Mouse (Mus musculus): ENCODE data around the gene Olr1. TPM values are rescaled to one million over a fixed set of nuclear protein-coding genes. Genes with fewer than 3 reads are reported as not detected.
"Not testable (repeated sequence)": the region's sequence is repeated elsewhere in the genome, so short reads cannot be mapped to it uniquely, and the experiment has no call there.

Olr1 gene
- polyA plus RNA-seq, 1 experiment from 2014 or later = not detected

GRCm38 (mm10) chr6:129499516-129499915, 7.4 kb downstream of the Olr1 start:
- H3K4me3 ChIP-seq (ENCODE audit: low read depth, low read length); H3K9ac ChIP-seq (ENCODE audit: low read depth, low read length); H3K36me3 ChIP-seq (ENCODE audit: control insufficient read depth, insufficient read depth, low read length); DNase-seq (ENCODE audit: low spot score); H3K9me3 ChIP-seq (ENCODE audit: control insufficient read depth, low read length); H3K27ac ChIP-seq (ENCODE audit: low read depth, low read length); H3K4me1 ChIP-seq (replicated peaks; ENCODE audit: control insufficient read depth, insufficient read depth, low read length); H3K27me3 ChIP-seq (ENCODE audit: control insufficient read depth, insufficient read depth, low read length); H3K4me2 ChIP-seq (replicated peaks; ENCODE audit: low read depth, low read length); ATAC-seq (ENCODE audit: low FRiP score): not testable (repeated sequence)
- WGBS = 76% methylated on average over 1 of the region's 1 CpGs

- Histone ChIP-seq H3K4me3 (ENCODE audit: low read depth, low read length) (no peak overlapping the region), H3K27me3 (ENCODE audit: control insufficient read depth, insufficient read depth, low read length) (no peaks in the 10 kb centered on the region), H3K36me3 (ENCODE audit: control insufficient read depth, insufficient read depth, low read length) (no peaks in the 10 kb centered on the region), H3K9me3 (ENCODE audit: control insufficient read depth, low read length) (no peaks in the 10 kb centered on the region), H3K4me1 (replicated peaks; ENCODE audit: control insufficient read depth, insufficient read depth, low read length) (no peaks in the 10 kb centered on the region), H3K4me2 (replicated peaks; ENCODE audit: low read depth, low read length) (no peak overlapping the region), H3K27ac (ENCODE audit: low read depth, low read length) (no peak overlapping the region), H3K9ac (ENCODE audit: low read depth, low read length) (no peak overlapping the region)
- ATAC-seq (ENCODE audit: low FRiP score) (no peak), DNase-seq (ENCODE audit: low spot score) (no peak)
- 93% methylated on average over 3 of the region's 3 CpGs for WGBS
Measured at GRCm38 (mm10) chr6:129497345-129498218, 9.4 kb downstream of the Olr1 start.

GRCm38 (mm10) chr6:129494924-129495323, 12.0 kb downstream of the Olr1 start:
- H3K4me2 ChIP-seq (replicated peaks; ENCODE audit: low read depth, low read length) = no peak overlapping the region
- H3K27ac ChIP-seq (ENCODE audit: low read depth, low read length) = no peak overlapping the region
- no peaks in the 10 kb centered on the region for H3K36me3 ChIP-seq (ENCODE audit: control insufficient read depth, insufficient read depth, low read length)
- 78% methylated on average over 4 of the region's 4 CpGs for WGBS
- DNase-seq (ENCODE audit: low spot score) = no peak
- ATAC-seq (ENCODE audit: low FRiP score) = no peak
- H3K4me1 ChIP-seq (replicated peaks; ENCODE audit: control insufficient read depth, insufficient read depth, low read length) = no peaks in the 10 kb centered on the region
- no peaks in the 10 kb centered on the region for H3K27me3 ChIP-seq (ENCODE audit: control insufficient read depth, insufficient read depth, low read length)
- H3K9me3 ChIP-seq (ENCODE audit: control insufficient read depth, low read length) = no peaks in the 10 kb centered on the region
- H3K4me3 ChIP-seq (ENCODE audit: low read depth, low read length) = no peak overlapping the region
- H3K9ac ChIP-seq (ENCODE audit: low read depth, low read length) = no peak overlapping the region

- no peak for ATAC-seq (ENCODE audit: low FRiP score)
- DNase-seq (ENCODE audit: low spot score) = no peak
- no peak overlapping the region for H3K4me3 ChIP-seq (ENCODE audit: low read depth, low read length)
- WGBS = 74% methylated on average over 8 of the region's 8 CpGs
- no peaks in the 10 kb centered on the region for H3K9me3 ChIP-seq (ENCODE audit: control insufficient read depth, low read length)
- H3K4me2 ChIP-seq (replicated peaks; ENCODE audit: low read depth, low read length) = no peak overlapping the region
- H3K36me3 ChIP-seq (ENCODE audit: control insufficient read depth, insufficient read depth, low read length) = no peaks in the 10 kb centered on the region
- H3K27me3 ChIP-seq (ENCODE audit: control insufficient read depth, insufficient read depth, low read length) = no peaks in the 10 kb centered on the region
- no peaks in the 10 kb centered on the region for H3K4me1 ChIP-seq (replicated peaks; ENCODE audit: control insufficient read depth, insufficient read depth, low read length)
- no peak overlapping the region for H3K27ac ChIP-seq (ENCODE audit: low read depth, low read length)
- H3K9ac ChIP-seq (ENCODE audit: low read depth, low read length) = no peak overlapping the region
Measured at GRCm38 (mm10) chr6:129480089-129480958, 26.6 kb downstream of the Olr1 start.

GRCm38 (mm10) chr6:129476404-129477126, 30.4 kb downstream of the Olr1 start:
- Histone ChIP-seq H3K36me3 (ENCODE audit: control insufficient read depth, insufficient read depth, low read length) (no peaks in the 10 kb centered on the region), H3K4me2 (replicated peaks; ENCODE audit: low read depth, low read length) (no peak overlapping the region), H3K9ac (ENCODE audit: low read depth, low read length) (no peak overlapping the region), H3K27me3 (ENCODE audit: control insufficient read depth, insufficient read depth, low read length) (no peaks in the 10 kb centered on the region), H3K27ac (ENCODE audit: low read depth, low read length) (no peak overlapping the region), H3K9me3 (ENCODE audit: control insufficient read depth, low read length) (no peaks in the 10 kb centered on the region), H3K4me1 (replicated peaks; ENCODE audit: control insufficient read depth, insufficient read depth, low read length) (no peaks in the 10 kb centered on the region), H3K4me3 (ENCODE audit: low read depth, low read length) (no peak overlapping the region)
- WGBS = 34% methylated on average over 13 of the region's 13 CpGs
- ATAC-seq (ENCODE audit: low FRiP score) (no peak), DNase-seq (ENCODE audit: low spot score) (peak; percentile 45)

- Histone ChIP-seq H3K9me3 (ENCODE audit: control insufficient read depth, low read length) (no peaks in the 10 kb centered on the region), H3K36me3 (ENCODE audit: control insufficient read depth, insufficient read depth, low read length) (no peaks in the 10 kb centered on the region), H3K27me3 (ENCODE audit: control insufficient read depth, insufficient read depth, low read length) (no peaks in the 10 kb centered on the region), H3K4me2 (replicated peaks; ENCODE audit: low read depth, low read length) (no peak overlapping the region), H3K27ac (ENCODE audit: low read depth, low read length) (no peak overlapping the region), H3K9ac (ENCODE audit: low read depth, low read length) (no peak overlapping the region), H3K4me1 (replicated peaks; ENCODE audit: control insufficient read depth, insufficient read depth, low read length) (no peaks in the 10 kb centered on the region), H3K4me3 (ENCODE audit: low read depth, low read length) (no peak overlapping the region)
- WGBS = 89% methylated on average over 5 of the region's 5 CpGs
- ATAC-seq (ENCODE audit: low FRiP score) = no peak
- DNase-seq (ENCODE audit: low spot score) = no peak
Measured at GRCm38 (mm10) chr6:129472627-129473026, 34.3 kb downstream of the Olr1 start.

- ATAC-seq (ENCODE audit: low FRiP score) (no peak), DNase-seq (ENCODE audit: low spot score) (no peak)
- H3K4me3 ChIP-seq (ENCODE audit: low read depth, low read length) = no peak overlapping the region
- H3K4me1 ChIP-seq (replicated peaks; ENCODE audit: control insufficient read depth, insufficient read depth, low read length) = no peaks in the 10 kb centered on the region
- H3K27me3 ChIP-seq (ENCODE audit: control insufficient read depth, insufficient read depth, low read length) = no peaks in the 10 kb centered on the region
- H3K36me3 ChIP-seq (ENCODE audit: control insufficient read depth, insufficient read depth, low read length) = no peaks in the 10 kb centered on the region
- no peak overlapping the region for H3K27ac ChIP-seq (ENCODE audit: low read depth, low read length)
- no peak overlapping the region for H3K4me2 ChIP-seq (replicated peaks; ENCODE audit: low read depth, low read length)
- 93% methylated on average over 6 of the region's 6 CpGs for WGBS
- H3K9me3 ChIP-seq (ENCODE audit: control insufficient read depth, low read length) = no peaks in the 10 kb centered on the region
- H3K9ac ChIP-seq (ENCODE audit: low read depth, low read length) = no peak overlapping the region
Measured at GRCm38 (mm10) chr6:129471386-129471785, 35.6 kb downstream of the Olr1 start.

- DNase-seq (ENCODE audit: low spot score) = no peak
- Histone ChIP-seq H3K4me3 (ENCODE audit: low read depth, low read length) (no peak within 1 kb of the TSS), H3K27me3 (ENCODE audit: control insufficient read depth, insufficient read depth, low read length) (no peaks in the 10 kb centered on the region), H3K36me3 (ENCODE audit: control insufficient read depth, insufficient read depth, low read length) (no peaks in the 10 kb centered on the region), H3K4me1 (replicated peaks; ENCODE audit: control insufficient read depth, insufficient read depth, low read length) (no peaks in the 10 kb centered on the region), H3K9me3 (ENCODE audit: control insufficient read depth, low read length) (no peaks in the 10 kb centered on the region), H3K9ac (ENCODE audit: low read depth, low read length) (no peak within 1 kb of the TSS), H3K27ac (ENCODE audit: low read depth, low read length) (no peak within 1 kb of the TSS), H3K4me2 (replicated peaks; ENCODE audit: low read depth, low read length) (no peak within 1 kb of the TSS)
- no peak for ATAC-seq (ENCODE audit: low FRiP score)
- 71% methylated on average over 13 of the region's 13 CpGs for WGBS
Measured at GRCm38 (mm10) chr6:129451411-129452039, 55.4 kb downstream of the Olr1 start, which contains the start of gene Clec1a. Gene Clec1a, minus strand, starts transcription at chr6:129452000.

All from hindbrain, embryonic 11.5 days (tissue).